Mouse (Mus musculus): ENCODE measurements around the gene Pram1. TPM values are rescaled to one million over a fixed set of nuclear protein-coding genes. Genes with fewer than 3 reads are reported as not detected.

Pram1 gene
- polyA plus RNA-seq, 1 experiment from 2014 or later: 0.24 TPM

DNA sequence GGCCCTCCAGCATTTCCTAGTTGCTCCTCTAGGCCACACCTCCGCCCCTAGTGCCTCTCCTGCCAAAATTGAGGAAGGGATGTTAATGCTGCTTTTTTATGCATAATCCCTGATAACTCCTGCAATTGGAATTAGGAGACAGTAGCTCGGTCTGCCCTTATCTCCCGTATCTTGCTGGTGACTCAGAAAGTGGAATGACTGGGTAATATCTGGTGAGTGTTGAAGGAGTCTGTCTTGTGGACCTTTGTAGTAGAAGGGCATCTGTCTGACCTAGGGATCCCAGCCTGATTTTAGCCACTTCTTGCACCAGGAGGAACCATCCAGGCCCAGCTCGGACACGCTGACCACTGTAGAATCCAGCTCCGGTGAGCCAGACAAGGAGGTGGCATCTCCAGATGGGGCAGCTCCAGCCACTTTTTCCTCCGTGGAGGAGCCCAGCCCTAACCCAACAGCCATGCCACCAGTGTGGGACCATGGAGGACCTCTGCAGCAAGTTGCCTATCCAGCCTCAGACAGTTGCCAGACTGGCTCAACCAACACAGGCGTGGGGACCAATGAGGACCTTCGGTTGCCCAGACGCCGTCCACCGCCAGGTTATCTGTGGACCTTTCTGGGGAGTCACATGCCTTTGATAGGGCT, 8.2 kb upstream of the Pram1 start:
- Histone ChIP-seq H3K4me2 (peak overlapping the region; percentile 69), H3K4me3 (peak overlapping the region; percentile 81), H3K27ac (peak overlapping the region; percentile 99), H3K36me3 (peaks cover 12% of the 10 kb centered on the region; the same call in 1 of the 2 replicates), H3K27me3 (no peaks in the 10 kb centered on the region), H3K9me3 (replicated peaks) (no peaks in the 10 kb centered on the region), H3K4me1 (replicated peaks) (peaks cover 25% of the 10 kb centered on the region), H3K9ac (peak overlapping the region; percentile 81)
- ATAC-seq (replicated peaks; ENCODE audit: insufficient number of reproducible peaks, insufficient read depth, low FRiP score, low read depth): 0 out of 2 replicates have a peak, but pooled peaks have one; percentile 8
- WGBS: 48% methylated on average over 12 of the region's 12 CpGs

GRCm38 (mm10) chr17:33630171-33630895, 7.5 kb upstream of the Pram1 start:
- Histone ChIP-seq H3K36me3 (peaks cover 12% of the 10 kb centered on the region; the same call in 1 of the 2 replicates), H3K9me3 (replicated peaks) (no peaks in the 10 kb centered on the region), H3K27me3 (no peaks in the 10 kb centered on the region), H3K4me1 (replicated peaks) (peaks cover 25% of the 10 kb centered on the region), H3K27ac (no peak overlapping the region), H3K4me2 (peak overlapping the region; percentile 69), H3K4me3 (no peak overlapping the region), H3K9ac (no peak overlapping the region)
- no peak for ATAC-seq (replicated peaks; ENCODE audit: insufficient number of reproducible peaks, insufficient read depth, low FRiP score, low read depth)
- WGBS: 76% methylated on average over 13 of the region's 13 CpGs

DNA sequence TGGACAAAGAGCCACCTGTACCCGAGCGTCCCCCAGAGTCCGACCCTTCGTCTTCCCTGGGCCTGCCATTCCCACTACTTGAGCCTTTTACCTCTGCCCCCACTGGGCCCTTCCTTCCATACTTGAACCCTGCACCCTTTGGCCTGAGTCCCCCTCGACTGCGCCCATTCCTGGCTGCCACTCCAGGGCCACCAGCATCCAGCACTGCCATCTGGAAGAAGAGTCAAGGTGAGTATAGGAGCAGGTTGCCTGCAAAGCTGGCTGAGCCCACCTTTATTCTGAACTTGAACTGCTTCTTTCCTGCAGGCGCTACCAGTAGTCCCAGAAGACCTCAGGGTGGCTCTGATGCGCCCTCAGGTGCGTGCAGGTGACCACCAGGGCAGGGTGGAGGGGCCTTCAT, 6.6 kb upstream of the Pram1 start:
- WGBS: 96% methylated on average over 9 of the region's 9 CpGs
- Histone ChIP-seq H3K9ac (0 out of 2 replicates have a peak overlapping the region, but pooled peaks have one; percentile 19), H3K27me3 (no peaks in the 10 kb centered on the region), H3K27ac (no peak overlapping the region), H3K36me3 (peaks cover 12% of the 10 kb centered on the region; the same call in 1 of the 2 replicates), H3K4me1 (replicated peaks) (peaks cover 25% of the 10 kb centered on the region), H3K4me2 (no peak overlapping the region), H3K9me3 (replicated peaks) (no peaks in the 10 kb centered on the region), H3K4me3 (no peak overlapping the region)
- no peak for ATAC-seq (replicated peaks; ENCODE audit: insufficient number of reproducible peaks, insufficient read depth, low FRiP score, low read depth)

- WGBS: 73% methylated on average over 5 of the region's 5 CpGs
- Histone ChIP-seq H3K27me3 (no peaks in the 10 kb centered on the region), H3K4me3 (no peak overlapping the region), H3K9ac (no peak overlapping the region), H3K4me2 (no peak overlapping the region), H3K27ac (no peak overlapping the region), H3K4me1 (replicated peaks) (peaks cover 25% of the 10 kb centered on the region), H3K36me3 (peaks cover 12% of the 10 kb centered on the region; the same call in 1 of the 2 replicates), H3K9me3 (replicated peaks) (no peaks in the 10 kb centered on the region)
- no peak for ATAC-seq (replicated peaks; ENCODE audit: insufficient number of reproducible peaks, insufficient read depth, low FRiP score, low read depth)
These were observed 6.1 kb upstream of the Pram1 start for GRCm38 (mm10) chr17:33631796-33632195.

DNA sequence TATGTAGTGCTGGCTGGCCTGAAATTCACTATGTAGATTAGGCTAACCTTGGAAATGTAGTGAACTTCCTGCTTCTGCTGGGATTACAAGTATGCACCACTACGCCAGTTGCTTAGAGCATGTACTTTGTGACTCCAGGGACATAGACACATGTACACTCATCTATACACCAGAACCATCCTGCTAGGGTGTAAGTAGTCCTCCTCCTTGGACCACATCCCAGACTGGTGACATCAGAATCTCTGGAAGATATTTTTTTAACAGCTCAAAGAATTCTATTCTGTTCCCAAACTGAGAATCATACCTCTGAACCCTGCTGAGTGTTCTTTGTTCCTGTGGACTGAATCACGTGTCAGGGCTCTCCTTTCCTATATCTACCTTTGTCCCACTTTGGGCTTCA, 818 bp upstream of the Pram1 start:
- Histone ChIP-seq H3K36me3 (no peaks in the 10 kb centered on the region), H3K9me3 (replicated peaks) (no peaks in the 10 kb centered on the region), H3K9ac (no peak overlapping the region), H3K4me3 (no peak overlapping the region), H3K27me3 (no peaks in the 10 kb centered on the region), H3K4me1 (replicated peaks) (no peaks in the 10 kb centered on the region), H3K4me2 (no peak overlapping the region), H3K27ac (no peak overlapping the region)
- no peak for ATAC-seq (replicated peaks; ENCODE audit: insufficient number of reproducible peaks, insufficient read depth, low FRiP score, low read depth)
- WGBS: 68% methylated on average over 2 of the region's 2 CpGs

- Histone ChIP-seq H3K9ac (no peak overlapping the region), H3K9me3 (replicated peaks) (no peaks in the 10 kb centered on the region), H3K27me3 (no peaks in the 10 kb centered on the region), H3K36me3 (peaks cover 9% of the 10 kb centered on the region), H3K27ac (no peak overlapping the region), H3K4me1 (replicated peaks) (no peaks in the 10 kb centered on the region), H3K4me3 (no peak overlapping the region), H3K4me2 (no peak overlapping the region)
- no peak for ATAC-seq (replicated peaks; ENCODE audit: insufficient number of reproducible peaks, insufficient read depth, low FRiP score, low read depth)
- 40% methylated on average over 6 of the region's 6 CpGs for whole genome bisulfite sequencing
These were observed 1.9 kb downstream of the Pram1 start for GRCm38 (mm10) chr17:33639743-33640142.

DNA sequence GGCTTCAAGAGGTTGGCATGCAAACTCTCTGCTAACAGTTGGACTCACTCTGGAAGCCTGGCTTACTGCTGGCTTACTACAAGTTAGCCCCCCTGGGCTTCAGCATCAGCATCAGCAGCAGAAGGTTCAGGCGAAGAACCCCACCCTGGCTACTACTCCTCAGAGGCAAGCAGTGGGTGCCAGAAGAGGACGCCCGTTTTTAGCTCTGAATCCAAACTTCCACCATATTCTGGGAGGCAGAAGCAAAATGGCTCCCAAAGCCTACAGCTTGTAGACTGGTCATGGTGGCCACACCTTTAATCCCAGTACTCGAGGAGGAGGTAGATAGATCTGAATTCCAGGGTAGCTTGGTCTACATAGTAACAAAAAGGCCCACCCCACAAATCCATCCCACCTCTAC, 6.2 kb downstream of the Pram1 start:
- Histone ChIP-seq H3K4me3 (no peak overlapping the region), H3K27me3 (no peaks in the 10 kb centered on the region), H3K4me2 (no peak overlapping the region), H3K9me3 (replicated peaks) (no peaks in the 10 kb centered on the region), H3K9ac (no peak overlapping the region), H3K4me1 (replicated peaks) (no peaks in the 10 kb centered on the region), H3K36me3 (peaks cover 51% of the 10 kb centered on the region), H3K27ac (no peak overlapping the region)
- no peak for ATAC-seq (replicated peaks; ENCODE audit: insufficient number of reproducible peaks, insufficient read depth, low FRiP score, low read depth)
- 82% methylated on average over 4 of the region's 4 CpGs for whole genome bisulfite sequencing

DNA sequence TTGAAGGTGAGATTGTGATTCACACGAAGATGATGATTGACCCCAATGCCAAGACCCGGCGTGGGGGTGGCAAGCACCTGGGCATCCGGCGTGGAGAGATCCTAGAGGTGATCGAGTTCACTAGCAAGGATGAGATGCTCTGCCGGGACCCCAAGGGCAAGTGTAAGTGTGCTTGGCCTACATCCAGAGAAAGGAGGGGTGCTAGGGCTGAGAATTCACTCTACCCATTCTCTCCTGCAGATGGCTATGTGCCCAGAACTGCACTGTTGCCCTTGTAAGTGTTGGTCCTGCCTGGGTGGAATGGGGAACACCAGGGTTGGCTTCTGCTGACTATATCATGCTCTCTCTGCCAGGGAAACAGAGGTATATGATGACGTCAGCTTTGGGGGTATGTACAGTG, 7.2 kb downstream of the Pram1 start:
- H3K36me3 ChIP-seq: peaks cover 61% of the 10 kb centered on the region
- H3K9me3 ChIP-seq (replicated peaks): no peaks in the 10 kb centered on the region
- WGBS: 88% methylated on average over 8 of the region's 8 CpGs
- no peak overlapping the region for H3K9ac ChIP-seq
- no peak overlapping the region for H3K27ac ChIP-seq
- no peak overlapping the region for H3K4me3 ChIP-seq
- H3K27me3 ChIP-seq: no peaks in the 10 kb centered on the region
- no peaks in the 10 kb centered on the region for H3K4me1 ChIP-seq (replicated peaks)
- no peak overlapping the region for H3K4me2 ChIP-seq
- no peak for ATAC-seq (replicated peaks; ENCODE audit: insufficient number of reproducible peaks, insufficient read depth, low FRiP score, low read depth)

DNA sequence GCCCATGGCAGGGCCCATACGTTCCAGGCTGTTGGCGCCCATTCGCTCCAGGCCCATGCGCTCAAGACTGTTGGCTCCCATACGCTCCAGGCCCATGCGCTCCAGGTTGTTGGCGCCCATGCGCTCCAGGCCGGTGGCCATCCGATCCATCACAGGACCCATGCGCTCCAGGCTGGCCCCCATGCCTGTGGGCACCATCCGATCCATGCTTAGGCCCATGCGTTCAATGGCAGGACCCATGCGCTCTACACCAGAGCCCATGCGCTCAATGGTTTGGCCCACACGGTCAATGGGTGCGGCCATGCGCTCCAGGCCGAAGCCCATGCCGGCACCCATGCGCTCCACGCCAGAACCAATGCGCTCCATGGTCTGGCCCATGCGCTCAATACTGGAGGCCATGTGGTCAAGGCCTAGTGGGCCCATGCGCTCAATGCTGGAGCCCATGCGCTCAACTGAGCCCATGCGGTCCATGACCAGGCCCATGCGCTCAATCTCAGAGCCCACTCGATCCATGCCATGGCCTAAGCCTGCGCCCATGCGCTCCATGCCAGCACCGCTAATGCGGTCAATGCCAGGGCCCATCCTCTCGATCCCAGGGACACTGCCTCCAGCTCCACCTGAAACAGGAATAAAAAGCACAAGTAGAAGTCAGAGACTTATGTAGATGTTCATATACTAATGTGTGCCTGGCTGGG, 12.1 kb downstream of the Pram1 start:
- Histone ChIP-seq H3K27ac (no peak overlapping the region), H3K9me3 (replicated peaks) (no peaks in the 10 kb centered on the region), H3K4me3 (no peak overlapping the region), H3K9ac (no peak overlapping the region), H3K36me3 (peaks cover 93% of the 10 kb centered on the region), H3K4me1 (replicated peaks) (no peaks in the 10 kb centered on the region), H3K27me3 (no peaks in the 10 kb centered on the region), H3K4me2 (no peak overlapping the region)
- 99% methylated on average over 34 of the region's 34 CpGs for WGBS
- no peak; the same call in 1 of the 2 replicates for ATAC-seq (replicated peaks; ENCODE audit: insufficient number of reproducible peaks, insufficient read depth, low FRiP score, low read depth)

DNA sequence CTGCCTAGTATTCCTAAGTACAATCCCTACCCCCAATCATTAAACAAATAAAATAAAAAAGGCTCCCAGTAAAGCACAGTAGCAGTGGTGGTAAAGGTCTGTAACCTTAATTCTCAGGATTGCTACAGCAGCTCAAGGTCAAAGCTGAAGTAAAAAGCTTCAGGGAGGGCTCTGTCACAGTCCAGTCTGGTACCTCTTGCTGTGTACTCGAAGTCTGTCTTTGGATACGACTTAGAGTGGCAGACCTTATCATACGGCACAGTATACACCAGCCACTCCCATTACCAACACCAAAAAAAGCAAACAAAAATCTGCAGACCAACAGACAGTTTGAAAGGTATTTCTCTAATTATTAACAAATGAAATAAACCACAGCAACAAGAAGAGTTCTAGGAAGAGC, 29.0 kb downstream of the Pram1 start:
- no peak for ATAC-seq (replicated peaks; ENCODE audit: insufficient number of reproducible peaks, insufficient read depth, low FRiP score, low read depth)
- Histone ChIP-seq H3K9ac (no peak overlapping the region), H3K27ac (peak overlapping the region; percentile 29; the same call in 1 of the 2 replicates), H3K4me2 (no peak overlapping the region), H3K36me3 (peaks cover 53% of the 10 kb centered on the region), H3K27me3 (no peaks in the 10 kb centered on the region), H3K4me3 (no peak overlapping the region), H3K4me1 (replicated peaks) (no peaks in the 10 kb centered on the region), H3K9me3 (replicated peaks) (no peaks in the 10 kb centered on the region)
- 36% methylated on average over 3 of the region's 3 CpGs for WGBS

- no peak overlapping the region for H3K4me3 ChIP-seq
- no peak overlapping the region for H3K9ac ChIP-seq
- H3K36me3 ChIP-seq: peaks cover 37% of the 10 kb centered on the region
- H3K9me3 ChIP-seq (replicated peaks): no peaks in the 10 kb centered on the region
- H3K4me2 ChIP-seq: no peak overlapping the region
- WGBS: 84% methylated on average over 3 of the region's 3 CpGs
- no peaks in the 10 kb centered on the region for H3K27me3 ChIP-seq
- no peak for ATAC-seq (replicated peaks; ENCODE audit: insufficient number of reproducible peaks, insufficient read depth, low FRiP score, low read depth)
- no peak overlapping the region for H3K27ac ChIP-seq
- H3K4me1 ChIP-seq (replicated peaks): no peaks in the 10 kb centered on the region
These were observed 31.8 kb downstream of the Pram1 start for GRCm38 (mm10) chr17:33669681-33670080.

All from heart, embryonic 15.5 days (tissue).